Mouse (Mus musculus): ENCODE measurements around the gene En2.

The En2 gene

DNA sequence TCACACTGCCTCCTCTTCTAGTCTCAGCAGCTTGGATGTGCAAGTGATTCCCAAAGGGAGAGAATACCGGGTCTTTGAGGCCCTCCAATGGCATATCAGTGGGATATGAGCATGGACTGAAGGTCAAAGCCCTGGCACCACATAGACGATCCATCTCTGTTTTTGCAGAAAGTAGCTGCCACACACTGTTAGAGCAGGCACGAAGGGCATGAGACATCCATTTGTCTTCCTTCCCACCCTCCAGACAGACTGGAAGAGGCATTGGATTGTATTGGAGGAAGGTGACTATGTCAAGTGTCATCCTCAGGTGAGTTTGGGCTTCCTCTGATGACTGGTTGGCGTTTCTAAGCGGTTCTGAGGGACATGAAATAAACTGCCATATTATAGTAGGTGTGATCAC, 12.8 kb downstream of the En2 start:
- in situ Hi-C loops (cut with MboI, MseI), result no loop called here

DNA sequence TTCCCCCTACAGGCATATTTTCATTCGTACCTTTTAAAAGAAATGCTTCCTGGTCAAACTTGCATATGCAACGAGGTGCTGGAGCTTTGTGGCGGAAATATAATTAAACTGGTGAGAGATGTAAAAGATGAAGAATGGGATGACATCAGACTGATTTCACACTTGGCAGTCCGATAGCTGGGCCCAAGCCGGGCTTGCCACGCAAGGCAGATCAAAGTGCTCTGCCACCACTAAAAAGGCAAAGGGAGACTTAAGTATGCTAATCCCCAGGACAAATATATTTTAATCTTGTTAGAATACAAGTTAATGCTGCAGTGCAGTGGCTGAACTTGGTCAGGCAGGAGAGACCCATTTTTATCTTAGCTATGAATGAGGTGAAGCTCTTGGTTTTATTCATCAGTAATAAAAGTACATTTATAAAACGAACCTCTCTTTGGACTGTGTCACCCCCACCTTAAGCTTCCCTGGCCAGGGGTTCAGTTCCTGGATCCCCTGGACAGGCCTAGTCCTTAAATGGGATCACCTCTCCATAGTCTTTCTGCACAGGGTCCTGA, 13.8 kb downstream of the En2 start:
- in situ Hi-C loops (cut with MboI, MseI), result no loop called here

DNA sequence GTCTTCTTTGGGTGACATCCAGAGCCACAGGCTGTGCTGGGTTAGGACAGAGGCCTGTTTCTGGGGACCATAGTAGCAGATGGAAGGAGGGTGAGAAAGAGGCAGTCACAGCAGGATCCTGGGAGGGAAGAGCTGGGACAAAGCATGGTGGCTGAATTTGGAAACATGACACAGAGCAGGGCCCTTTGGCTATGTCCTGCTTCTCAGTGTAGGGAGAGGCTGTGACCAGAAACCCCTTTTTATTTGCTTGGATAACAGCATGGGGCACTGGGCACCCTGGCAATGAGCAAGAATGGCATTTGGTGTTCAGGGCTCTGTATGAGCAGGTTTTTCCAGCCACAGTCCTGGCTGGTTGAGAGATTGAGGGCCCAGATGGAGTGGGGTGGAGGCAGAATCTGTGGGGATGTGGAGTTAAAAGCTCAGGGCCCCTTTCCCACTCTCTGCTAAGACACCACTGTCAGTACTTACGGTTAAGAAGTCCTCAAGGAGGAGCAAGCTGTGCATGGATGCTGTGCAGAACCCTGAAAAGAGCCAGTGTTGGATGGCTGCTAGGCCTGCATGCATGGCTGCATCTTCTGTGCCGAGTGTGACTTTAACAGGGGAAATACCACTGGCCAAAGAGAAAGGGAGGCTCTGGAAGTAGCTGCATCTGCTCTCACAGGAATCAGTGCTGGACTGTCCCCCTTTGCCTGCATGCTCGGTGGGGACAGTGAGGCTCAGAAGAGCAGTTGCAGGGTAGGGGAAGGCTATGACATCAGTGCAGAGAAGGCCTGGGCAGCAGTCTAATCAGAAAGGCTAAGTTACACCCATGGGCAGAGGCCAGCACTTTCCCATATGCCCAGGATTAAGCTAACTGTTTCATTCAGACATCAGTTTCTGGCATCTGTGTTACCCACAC, 26.0 kb downstream of the En2 start:
- in situ Hi-C loops (cut with MboI, MseI), result no loop called here

DNA sequence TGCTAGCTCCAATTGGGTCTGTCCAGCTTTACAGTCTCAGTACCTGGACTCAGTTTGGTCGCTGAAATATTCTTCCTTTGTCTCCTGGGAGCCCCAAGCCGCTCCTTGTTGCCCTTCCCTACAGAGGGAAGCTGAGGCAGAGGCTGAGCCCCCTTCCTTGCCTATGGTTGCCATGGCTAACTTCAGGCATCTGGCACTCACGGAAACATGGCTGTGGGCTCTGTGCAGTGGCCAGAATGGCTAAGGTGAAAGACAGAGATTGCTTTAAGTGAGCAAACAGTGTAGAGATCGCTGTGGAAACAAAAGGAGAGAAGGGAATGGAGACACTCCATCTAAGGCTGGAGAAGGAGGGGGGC, 26.6 kb downstream of the En2 start:
- in situ Hi-C loops (cut with MboI, MseI), result no loop called here

DNA sequence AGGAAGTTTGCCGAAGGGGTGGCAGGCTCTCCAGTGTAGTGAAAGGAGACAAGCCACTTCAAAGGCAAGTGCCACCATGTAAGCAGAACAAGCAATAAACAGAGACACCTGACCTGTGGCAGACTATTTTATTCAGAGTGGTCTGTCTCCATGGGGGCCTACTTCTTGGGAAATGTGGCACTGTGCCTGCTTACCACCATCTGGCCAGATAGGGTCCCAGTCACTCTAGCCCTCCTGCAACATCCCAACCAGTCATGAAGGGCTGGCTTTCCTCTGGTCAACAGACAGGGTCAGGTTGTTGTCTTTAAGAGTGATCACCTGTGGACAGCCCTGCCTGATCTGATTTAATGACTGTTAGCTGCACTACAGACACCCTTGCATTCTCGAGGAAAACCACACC, 30.0 kb downstream of the En2 start:
- in situ Hi-C loops (cut with MboI, MseI), result no loop called here

DNA sequence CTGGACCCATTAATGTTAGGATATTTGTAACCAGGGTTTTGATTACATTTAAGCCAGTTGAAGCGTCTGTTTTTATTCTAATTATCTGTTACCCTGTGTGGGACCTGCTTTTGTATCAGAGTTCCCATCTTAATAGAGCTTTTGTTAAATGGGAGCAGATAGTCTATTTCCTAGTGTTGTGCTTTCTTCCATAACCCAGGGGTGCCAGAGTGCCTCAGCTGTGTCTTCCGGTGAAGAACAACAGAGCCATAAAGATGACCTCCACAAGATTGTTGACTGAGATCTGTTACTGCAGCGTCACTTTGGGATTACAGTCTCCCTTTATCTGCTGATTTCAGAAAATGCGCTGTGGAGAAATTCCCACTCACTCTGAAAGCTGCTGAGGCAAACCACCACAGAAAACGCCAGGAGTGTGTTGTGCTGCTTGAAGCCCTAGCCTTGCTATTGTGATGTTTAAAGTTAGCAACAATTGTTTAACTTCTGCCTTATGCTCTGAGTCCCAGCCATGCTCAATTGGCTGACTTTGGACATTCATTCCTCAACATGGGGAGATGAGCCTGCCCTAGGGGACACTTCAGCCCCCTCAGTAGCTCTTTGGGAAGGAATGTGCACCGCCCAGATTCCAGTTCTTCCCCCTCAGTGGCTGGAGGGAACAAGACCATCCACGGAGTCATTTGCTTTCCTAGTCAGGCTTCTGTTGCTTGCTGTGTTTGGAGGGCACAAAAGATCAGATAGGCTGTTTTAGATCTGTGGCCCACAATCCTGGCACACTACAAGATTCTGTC, 33.8 kb downstream of the En2 start:
- in situ Hi-C loops (cut with MboI, MseI), result no loop called here

DNA sequence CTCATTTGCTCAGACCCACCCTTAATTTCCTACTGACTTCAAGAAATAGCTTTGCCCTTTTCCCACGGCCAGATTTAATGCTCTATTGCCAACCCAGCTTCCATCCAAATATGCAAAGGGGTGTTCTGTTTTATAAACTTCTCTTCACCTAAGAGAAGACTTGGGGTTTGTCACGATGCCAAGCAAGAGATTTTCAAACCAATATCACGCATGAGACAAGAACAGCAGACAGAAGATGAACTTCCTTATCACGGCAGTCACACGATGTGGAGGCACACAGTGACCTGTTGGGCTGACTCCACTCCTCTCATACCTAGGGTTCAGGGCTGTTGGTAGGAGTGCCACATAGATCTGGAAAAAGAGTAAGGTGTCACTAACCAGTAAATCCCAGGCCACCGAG, 37.6 kb downstream of the En2 start:
- in situ Hi-C loops (cut with MboI, MseI), result no loop called here

DNA sequence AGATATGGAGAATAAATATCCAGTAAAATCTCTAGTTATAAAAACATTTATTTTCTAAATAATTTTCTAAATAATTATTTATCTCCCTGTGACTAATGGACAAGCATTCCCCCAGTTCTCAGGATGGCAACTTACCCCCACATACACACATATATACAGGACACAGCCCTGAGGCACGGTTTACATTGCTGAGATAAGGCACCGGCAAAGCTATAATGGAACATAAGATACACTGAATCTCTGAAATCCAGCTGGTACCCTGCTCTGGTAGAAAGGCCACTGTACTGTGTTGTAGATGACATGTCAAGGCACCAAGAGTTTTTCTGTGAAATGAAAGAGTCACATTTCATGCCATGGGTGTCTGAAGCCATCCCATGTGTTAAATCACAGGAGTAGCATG, 39.2 kb downstream of the En2 start:
- in situ Hi-C loops (cut with MboI, MseI), result no loop called here

DNA sequence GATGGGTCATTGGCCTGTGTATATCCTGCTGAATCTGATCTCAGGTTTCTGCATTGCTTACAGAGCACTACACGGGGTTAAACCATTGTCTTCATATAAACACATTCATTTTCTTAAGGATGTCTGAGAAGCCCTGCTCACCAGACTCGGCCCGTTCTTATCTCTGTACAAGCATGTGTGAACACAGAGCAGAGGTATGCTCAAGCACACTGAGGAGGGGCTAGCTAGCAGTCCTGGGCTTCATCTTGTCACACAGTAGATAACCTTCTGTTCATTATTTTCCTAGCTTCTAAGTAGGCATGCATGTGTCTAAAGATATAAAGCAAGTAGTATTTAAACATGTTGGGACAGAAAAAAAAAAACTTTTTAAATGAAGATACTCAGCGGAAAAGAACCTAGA, 41.0 kb downstream of the En2 start:
- in situ Hi-C loops (cut with MboI, MseI), result no loop called here

DNA sequence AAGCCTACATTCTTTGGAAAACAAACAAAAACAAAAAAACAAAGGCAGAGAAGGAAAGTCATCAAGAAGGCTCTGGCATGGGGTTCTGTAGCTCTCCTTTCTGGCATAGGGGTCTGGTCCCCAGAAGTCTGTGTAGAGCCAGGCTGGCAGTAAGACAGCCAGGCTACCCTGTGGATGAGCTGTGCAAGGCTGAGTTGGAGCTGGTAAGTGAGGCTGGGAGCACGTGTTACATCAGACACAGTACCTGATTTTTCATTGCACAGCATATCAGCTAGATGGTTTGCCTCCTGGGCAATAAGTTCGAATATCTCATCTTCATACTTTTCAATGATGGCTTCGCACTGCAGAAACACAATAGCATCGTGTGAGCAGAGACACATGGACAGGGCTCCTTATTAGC, 41.5 kb downstream of the En2 start:
- in situ Hi-C loops (cut with MboI, MseI), result no loop called here

DNA sequence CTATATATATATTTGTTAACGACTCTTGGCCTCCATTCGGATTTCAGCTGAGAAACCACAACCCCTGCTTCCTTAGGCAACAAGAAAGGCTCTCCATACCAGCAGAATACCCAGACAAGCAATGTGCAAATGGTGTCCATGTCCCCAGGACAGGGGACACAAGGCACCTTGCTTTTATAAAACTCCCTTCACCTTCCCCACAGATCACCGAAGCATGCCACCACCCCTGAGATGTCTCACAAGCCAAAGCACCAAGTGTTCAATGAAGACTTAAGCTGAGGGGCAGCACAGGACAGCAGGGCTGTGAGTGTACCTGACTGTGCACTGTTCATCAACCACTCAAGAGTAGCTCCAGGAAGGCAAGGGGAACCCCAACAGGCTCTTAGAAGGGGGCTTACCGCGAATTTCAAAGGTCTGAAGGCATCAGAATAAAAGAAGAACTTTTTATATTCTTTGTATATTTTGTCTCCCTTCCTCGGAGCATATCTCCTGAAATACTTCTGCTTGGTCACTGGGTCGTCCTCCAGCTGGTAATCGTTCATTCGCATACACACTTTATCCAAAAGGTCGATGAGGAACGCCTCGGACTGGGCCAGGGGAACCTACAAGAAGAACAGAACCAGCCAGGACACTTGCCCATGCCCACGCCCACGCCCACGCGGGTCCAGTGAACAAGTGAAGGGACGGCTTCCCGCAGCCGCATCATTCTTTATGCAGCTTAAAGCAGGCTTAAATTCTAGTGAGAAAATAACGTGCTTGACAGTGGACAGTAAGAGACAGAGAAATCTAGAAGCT, 43.4 kb downstream of the En2 start:
- in situ Hi-C loops (cut with MboI, MseI), result no loop called here

DNA sequence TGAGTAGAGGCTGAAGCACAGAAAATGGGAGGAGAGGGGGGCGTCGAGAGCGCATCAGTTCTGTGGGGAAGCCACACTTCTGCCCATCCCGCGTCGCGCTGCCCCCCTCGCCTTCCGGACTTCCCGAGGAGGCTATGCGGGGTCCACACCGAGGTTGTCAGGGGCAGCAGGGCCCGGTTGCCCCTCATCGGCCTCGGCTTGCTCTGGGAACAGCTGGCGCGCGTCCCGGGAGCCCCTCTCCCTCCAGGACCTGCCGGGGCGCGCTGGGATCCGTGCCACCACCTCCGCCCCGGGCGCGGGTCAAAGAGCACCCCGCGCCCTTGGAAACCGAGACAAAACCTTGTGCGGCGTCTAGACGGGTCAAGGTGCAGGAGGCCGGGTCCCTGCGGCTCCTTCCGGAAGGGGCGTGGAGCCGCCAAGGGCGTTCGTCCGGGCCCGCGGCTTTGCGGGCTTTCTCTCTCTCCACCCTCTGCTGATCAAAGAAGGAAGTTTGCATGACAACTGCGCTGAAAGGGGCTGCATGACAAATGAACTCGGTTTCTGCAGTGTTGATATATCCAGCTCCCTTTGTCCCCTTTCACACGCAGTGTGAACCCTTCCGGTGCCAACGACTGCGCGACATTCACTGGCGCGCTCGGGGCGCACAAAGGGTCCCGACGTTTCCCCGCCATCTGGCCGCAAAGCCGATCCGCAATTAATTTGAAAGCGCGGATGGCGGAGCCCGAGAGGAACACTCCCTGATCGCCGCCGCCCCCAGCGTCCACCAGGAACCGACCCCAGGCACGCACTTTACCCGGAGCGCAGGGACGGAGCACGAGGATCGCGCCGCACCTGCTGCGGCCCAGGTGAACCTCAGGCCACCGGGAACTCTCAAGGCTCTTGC, 44.3 kb downstream of the En2 start:
- in situ Hi-C loops (cut with MboI, MseI), result no loop called here

DNA sequence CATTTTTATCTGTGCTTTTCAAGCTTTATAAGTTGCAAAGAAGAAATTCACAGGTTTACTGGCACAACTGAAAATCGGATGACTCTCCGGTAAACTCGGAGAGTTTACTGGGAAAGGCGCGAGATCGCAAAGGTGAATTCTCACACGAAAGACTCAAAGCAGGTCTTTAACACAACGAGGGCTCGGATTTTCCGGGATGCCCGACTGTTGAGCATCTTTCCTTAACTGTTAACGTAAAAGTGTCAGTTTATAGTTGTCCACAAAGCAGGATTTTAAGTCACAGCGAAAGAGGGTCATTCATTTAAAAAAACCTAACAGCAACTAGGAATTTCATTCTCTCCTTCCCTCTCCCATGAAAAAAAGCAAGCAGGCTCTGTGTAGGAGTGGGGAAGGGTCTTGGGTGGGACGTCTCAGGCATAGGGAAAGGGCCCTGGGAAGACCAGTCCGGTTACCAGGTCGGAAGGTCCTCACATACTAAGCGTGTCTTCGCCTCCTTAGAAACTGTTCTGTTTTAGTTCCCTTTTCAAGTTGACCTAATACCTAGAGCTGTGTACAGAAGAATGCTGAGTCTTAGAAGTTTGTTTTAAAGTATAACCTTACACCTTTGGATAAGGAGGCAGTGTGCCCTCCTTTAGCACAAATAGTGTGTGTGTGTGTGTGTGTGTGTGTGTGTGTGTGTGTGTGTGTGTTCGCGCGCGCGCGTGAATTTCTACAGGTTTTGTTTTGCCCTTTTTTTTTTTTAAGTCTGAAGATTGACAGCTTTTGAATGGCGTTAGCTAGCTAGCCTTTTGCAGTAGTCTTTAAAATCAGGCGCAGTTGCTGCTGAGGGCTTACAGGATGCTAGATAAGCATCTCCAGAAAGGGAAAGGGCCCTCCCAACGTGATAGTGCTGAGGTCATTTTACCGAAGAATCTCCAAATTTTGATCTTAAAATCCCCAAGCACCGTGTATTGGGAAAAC, 45.4 kb downstream of the En2 start:
- in situ Hi-C loops (cut with MboI, MseI), result no loop called here

DNA sequence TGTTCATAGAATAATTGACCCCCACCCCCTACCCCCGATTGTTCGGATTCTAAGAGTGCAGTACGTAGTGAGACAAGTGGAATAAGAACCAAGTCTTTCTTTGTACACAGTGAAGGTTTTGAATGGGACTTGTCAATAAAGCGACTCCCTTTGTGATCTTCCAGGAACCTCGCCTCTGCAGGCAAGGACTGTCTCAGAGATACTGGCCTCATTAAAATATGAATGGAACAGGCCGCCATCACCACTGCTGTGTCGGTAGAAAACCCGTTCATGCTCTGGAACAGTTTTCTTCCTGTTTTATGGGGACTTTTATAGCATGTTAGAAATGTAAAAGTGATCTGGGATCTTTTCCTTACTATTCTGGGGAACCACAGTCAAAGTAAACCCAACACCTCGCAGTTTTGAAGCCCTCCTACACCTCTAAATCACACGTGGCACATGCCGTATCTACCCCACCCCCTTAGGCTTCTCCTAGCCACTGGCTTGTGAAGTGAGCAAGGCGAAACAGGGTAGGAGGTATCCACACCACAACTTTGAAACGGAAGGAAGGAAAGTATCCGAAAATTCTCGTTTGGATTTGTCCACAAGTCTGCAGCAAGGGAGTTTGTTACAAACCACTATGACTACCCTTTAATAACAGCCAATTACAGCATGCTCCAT, 46.3 kb downstream of the En2 start:
- in situ Hi-C loops (cut with MboI, MseI), result no loop called here

DNA sequence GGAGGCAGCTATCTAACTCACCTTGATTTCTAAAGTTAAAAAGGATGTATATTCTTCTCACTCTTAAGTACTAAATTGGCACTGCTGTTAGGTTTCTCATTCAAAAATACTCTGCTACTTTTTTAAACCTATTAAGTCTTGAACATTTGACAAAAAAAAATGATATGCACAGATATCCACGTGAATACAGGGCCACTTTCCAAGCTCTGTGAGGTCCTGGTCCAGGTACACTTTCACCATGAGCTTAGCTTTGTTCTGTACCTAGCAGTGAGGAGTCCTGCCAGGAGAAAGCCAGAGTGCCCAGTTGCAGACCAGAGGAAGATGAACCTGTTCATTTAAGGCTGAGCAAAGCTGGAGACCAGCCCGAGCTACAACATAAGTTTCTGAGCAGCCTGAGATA, 47.9 kb downstream of the En2 start:
- in situ Hi-C loops (cut with MboI, MseI), result no loop called here

DNA sequence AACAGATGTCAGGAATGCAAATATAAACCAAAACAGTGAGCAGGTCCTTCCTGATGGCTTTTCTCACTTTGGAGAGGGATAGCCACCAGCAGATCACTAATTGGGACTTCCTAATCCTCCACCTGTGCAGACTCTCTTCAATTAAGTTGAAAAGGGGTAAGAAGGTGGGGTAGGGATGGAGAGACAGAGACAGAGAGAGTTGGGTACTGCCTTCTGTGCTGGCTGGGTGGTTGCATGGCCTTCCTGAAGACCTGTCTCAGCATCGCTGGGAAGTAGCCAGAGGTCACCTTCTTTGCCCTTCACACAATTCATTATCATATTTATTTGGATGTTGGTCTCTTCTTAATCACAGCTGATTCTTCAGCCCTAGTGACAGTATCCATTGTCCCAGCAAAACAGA, 54.1 kb downstream of the En2 start:
- in situ Hi-C loops (cut with MboI, MseI), result no loop called here
